Mouse (Mus musculus): ENCODE results near the gene Stard9.

Stard9 gene

DNA sequence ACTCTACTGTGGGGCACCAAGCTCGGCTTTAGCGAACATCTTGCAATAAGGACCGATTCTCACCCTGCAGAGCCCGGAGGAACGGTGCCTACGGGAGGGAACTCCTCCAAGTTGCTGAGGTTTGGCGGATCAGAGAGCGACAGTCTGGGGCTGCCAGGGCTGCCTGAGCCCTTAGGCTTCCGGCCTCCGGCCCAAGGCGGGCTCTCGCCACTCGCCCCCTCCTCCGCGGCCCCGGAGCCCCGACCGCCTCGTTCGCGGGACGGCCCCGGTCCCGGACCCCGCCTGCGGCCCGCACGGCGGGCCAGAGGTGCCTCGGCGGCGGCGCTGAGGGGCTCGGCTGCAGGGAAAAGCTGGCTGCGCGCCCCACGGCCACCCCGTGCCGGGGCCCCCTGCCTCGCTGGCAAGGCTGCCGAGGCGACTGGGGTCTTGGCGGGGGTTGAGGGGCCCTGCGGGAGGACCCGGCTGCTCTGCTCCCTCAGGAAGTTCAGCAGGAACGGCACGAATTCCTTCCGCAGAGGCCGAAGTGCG, 101.8 kb downstream of the Stard9 start:
- DNase-seq: no peak

DNA sequence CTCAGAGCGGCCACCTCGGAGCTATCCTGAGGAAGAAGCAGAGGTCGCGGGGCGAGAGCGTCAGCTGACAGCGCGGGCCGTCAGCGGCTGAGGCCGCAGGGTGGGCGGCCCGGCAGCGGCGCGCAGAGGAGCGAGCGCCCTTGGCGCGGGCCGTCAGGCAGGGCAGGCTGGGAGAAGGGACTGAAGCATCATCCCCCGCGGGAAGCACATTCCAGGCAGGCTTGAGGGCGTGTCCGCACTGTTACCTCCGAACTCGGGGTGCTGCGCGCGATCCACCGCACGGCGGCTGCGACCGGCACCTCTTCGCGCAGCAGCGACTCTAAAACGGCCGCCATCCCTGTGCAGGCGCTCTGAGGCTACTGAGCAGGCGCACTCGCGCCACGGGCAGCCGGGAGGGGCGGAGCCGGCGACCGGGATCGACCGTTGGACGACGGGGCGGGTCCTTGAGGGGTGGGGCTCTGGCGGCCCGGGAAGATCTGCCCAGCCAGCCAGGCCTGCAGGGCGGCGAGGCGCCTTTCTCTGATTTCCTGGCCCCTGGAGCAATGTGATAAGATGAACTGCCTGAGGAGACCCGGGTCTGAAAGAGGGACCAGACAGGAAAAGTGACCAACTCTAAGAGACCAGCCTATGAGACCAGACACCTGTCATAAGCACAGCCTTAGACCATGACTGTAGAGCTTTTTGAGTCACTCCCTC, 102.4 kb downstream of the Stard9 start:
- DNase-seq: peak; percentile 91

DNA sequence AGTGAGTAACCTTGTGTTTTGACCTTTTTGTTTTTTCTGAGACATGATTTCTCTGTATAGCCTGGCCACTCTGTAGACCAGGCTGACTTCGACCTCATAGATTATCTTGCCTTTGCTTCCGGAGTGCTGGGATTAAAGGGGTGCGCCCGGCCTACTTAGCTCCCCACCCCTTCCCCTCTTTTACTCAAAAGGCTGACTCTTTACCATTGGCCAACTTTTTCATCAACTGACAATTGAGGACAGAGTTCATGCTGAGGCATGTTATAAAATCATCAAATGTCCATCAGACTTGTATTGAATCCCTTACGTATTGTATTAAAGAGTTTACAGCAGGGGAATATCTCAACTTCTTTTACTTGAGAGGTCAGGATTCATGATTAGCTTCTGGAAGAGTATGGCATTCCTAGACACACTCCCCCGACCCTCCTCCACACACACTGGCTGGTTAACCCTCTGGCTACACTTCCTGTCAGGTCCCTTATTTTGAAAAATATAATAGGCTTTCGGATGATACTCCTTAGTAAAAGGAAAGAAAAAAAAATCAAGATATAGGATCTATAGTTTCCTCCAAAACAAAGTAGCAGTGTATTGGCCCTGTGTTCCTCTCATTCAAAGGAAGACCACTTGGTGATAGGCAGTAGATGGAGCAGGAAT, 103.1 kb downstream of the Stard9 start:
- DNase-seq: no peak

DNA sequence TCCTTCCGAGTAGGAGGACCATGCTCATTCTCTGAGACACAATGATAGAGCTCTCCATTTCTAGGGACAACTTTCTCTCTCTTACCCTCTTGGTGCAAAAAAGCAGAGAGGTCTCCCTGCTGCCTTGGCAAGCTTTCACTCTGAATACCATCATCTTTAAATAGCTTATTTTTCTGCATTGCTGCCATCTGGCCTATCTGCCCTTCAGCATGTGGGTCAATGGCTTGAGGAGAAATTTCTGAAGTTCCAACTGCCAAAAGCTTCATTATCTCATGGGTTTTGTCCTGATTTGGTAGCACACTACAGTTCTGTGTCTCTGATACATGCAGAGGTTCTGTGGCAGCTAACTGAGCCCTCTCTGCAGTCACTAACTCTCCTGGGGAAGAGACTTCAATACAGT, 116.6 kb downstream of the Stard9 start:
- DNase-seq: no peak

DNA sequence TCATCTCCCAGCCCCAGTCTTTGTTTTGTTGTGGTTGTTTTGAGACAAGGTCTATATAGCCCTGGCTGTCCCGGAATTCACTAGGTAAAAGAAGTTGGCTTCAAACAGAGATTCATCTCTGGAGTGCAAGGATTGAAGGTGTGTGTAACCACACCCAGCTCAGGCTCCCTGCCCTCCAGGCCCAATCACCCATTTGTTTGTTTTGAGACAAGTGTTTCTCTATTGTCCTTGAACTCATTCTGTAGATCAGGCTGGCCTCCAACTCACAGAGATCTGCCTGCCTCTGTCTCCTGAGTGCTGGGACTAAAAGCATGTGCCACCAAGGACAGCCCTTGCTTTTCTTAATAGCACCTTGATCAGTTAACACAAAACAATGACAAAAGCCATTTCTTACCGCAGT, 119.1 kb downstream of the Stard9 start:
- DNase-seq: no peak

DNA sequence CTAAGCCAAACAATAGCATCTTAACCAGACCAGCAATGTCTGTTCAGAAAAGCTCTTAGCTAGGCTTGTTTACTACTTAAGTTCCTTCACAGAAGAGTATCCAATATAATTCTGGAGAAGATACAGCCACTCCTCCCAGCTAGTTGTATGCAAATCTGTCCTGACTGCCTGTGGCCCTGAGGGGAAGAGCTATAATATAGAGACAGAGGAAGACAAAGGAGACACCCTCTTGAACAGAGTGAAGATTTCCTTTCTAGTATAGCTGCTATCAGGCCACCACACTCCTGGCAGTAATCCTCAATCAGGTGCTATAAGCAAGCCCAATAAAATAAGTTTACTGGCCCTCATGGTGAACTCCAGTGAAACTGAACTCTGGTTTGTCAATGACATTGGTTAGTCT, 133.0 kb downstream of the Stard9 start:
- no peak for DNase-seq

DNA sequence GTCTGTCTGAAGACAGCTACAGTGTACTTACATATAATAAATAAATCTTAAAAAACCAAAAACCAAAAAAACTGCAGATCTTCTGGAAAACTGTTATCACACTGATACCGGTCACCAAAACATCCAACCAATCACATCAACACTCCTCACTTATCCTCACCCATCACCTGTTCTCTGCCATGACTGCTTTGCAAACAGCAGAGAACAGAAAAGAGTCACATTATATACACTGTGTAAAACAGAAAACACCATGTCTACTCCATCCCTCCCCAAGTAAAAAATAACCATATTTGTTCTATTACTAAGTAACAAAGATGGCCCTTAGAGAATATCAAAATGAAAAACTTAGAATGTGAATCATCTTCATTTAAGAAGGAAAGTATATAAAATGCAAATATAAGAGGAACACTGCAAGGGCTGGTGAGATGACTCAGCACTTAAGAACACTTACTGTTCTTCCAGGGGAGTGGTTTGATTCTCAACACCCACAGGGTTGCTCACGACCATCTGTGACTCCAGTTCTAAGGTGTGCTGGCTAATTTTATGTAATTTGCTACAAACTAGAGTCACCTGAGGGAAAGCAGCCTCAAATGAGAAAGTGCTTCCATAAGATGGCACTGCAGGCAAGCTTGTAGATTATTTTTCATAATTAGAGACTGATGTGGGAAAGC, 141.5 kb downstream of the Stard9 start:
- peak; percentile 51 for DNase-seq

Data from layer of hippocampus, adult 9-11 months (tissue).